Mouse (Mus musculus) bone marrow macrophage, adult 2 months (primary cell): Measurements from ENCODE around the gene Fnbp4.

ENCODE experiments used
- CTCF ChIP-seq: IDR thresholded peaks from 2 replicates; pipeline ENCODE4 v1.5.1; 2012; ENCODE audit warnings: low read depth, mild to moderate bottlenecking, low read length, moderate library complexity
- POLR2A ChIP-seq: IDR thresholded peaks from 2 replicates; pipeline ENCODE4 v1.6.1; 2012; ENCODE audit warnings: mild to moderate bottlenecking, low read depth, low read length, borderline replicate concordance

GRCm38 (mm10) chr2:90747131-90747530 lies 2.0 kb downstream of the Fnbp4 start:
- TF ChIP-seq POLR2A = no peak
- no peak for TF ChIP-seq CTCF
